Mouse (Mus musculus) T-helper 1 cell (primary cell): Measurements from ENCODE around the gene Usp9x.

Experiments used
- in situ Hi-C: fragments of 300-600 bp; cut with MboI, MseI; formaldehyde crosslinking; loops from one replicate; pipeline ENCODE4 v1.15.1; 2025; ENCODE audit warnings: high pct_unique_total_duplicates

The Usp9x gene

GRCm38 (mm10) chrX:13072461-13072982 is 1.2 kb downstream of the Usp9x start:
- in situ Hi-C loops = no loop called here

- in situ Hi-C loops = no loop called here
These were observed 14.3 kb downstream of the Usp9x start for GRCm38 (mm10) chrX:13085621-13086020.

- in situ Hi-C loops = no loop called here
These were observed 25.7 kb downstream of the Usp9x start for GRCm38 (mm10) chrX:13096985-13097384.

DNA sequence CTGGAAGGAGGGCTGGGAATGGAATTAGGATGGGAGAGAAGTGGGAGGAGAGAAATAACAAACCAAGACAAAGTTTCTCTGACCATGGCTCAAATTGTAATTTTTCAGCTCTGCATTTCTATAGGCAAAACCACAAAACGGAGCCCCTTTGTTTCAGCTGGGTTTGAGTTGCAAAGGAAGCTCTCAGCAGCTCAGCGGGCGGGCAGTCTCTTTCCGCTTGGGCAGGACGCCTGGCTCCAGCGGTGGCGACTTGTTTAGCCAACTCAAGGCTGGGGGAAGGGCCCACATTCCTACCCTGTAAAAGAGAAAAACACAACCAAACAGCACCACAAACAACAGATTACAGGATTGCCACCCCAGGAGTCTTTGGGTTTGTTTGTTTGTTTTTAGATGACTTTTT is 135.2 kb downstream of the Usp9x start:
- in situ Hi-C loops = no loop called here

GRCm38 (mm10) chrX:13207512-13208341 is 136.4 kb downstream of the Usp9x start:
- in situ Hi-C loops = no loop called here

DNA sequence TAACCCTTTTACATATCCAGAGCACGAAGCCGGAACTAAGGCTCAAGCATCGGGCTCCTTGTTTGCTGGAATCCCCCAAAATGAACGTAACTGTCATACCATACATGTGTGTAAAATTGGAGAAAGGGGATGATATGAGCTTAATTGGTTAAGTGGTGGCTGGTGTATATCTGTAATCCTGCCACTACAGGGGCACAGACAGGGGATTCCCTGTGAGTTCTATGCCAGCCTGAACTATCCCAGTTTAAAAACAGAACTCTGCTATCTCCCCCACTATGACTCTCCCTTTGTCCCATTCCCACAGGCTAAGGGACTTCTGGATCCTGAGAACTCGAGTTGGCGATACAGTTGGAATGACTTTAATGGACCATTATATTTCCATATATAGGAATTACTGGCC is 137.1 kb downstream of the Usp9x start:
- in situ Hi-C loops = no loop called here

GRCm38 (mm10) chrX:13214275-13214674 is 143.0 kb downstream of the Usp9x start:
- in situ Hi-C loops = no loop called here
